Mouse (Mus musculus) MEL (cell line): Measurements from ENCODE around the gene 1700122O11Rik. TPM values are rescaled to one million over a fixed set of nuclear protein-coding genes. Genes with fewer than 3 reads are reported as not detected.

Source experiments
- DNase-seq: peaks from one replicate; pipeline ENCODE4 v3.0.0; 2011; ENCODE audit warnings: low read depth, low spot score
- H3K27ac ChIP-seq: 2 replicates; pipeline ENCODE4 v1.5.1; 2012; ENCODE audit warnings: low read depth, mild to moderate bottlenecking, control low read depth, low read length, moderate library complexity; ENCODE audit not compliant: control insufficient read depth
- H3K27me3 ChIP-seq, 2 experiments: fragments of 150-350 bp in 1 of 2; sonication (generic) in 1 of 2; 2 replicates each; pipeline ENCODE4 v1.6.1; 2012; ENCODE audit warnings: low read length in 2 of 2, mild to moderate bottlenecking in 2 of 2, improper control_type of control experiment in 1 of 2, moderate library complexity in 1 of 2; ENCODE audit not compliant: insufficient read depth in 2 of 2, control insufficient read depth in 1 of 2
- H3K36me3 ChIP-seq, 2 experiments: 2 replicates each; pipeline ENCODE4 v1.6.1; 2012 to 2014; ENCODE audit warnings: low read length in 2 of 2, improper control_type of control experiment in 1 of 2, inconsistent platforms in 1 of 2, mild to moderate bottlenecking in 1 of 2; ENCODE audit not compliant: insufficient read depth in 2 of 2, control insufficient read depth in 1 of 2
- H3K4me1 ChIP-seq, 2 experiments: fragments of 150-350 bp in 1 of 2; sonication (generic) in 1 of 2; 2 replicates each; pipeline ENCODE4 v1.6.1; 2012; ENCODE audit warnings: low read length in 2 of 2, improper control_type of control experiment in 1 of 2, mild to moderate bottlenecking in 1 of 2; ENCODE audit not compliant: insufficient read depth in 2 of 2, control insufficient read depth in 1 of 2
- H3K4me3 ChIP-seq, 2 experiments: fragments of 150-350 bp in 1 of 2; sonication (generic) in 1 of 2; 2 replicates each; pipeline ENCODE4 v1.5.1; 2012; ENCODE audit warnings: low read depth in 2 of 2, low read length in 2 of 2, mild to moderate bottlenecking in 2 of 2, moderate library complexity in 2 of 2, control low read depth in 1 of 2, improper control_type of control experiment in 1 of 2; ENCODE audit not compliant: control insufficient read depth in 1 of 2, insufficient read depth in 1 of 2
- H3K79me2 ChIP-seq: 2 replicates; pipeline ENCODE4 v1.6.1; 2012; ENCODE audit warnings: mild to moderate bottlenecking, low read length, moderate library complexity; ENCODE audit not compliant: control insufficient read depth, poor library complexity, insufficient read depth
- H3K9ac ChIP-seq: 2 replicates; pipeline ENCODE4 v1.6.1; 2012; ENCODE audit warnings: low read depth, mild to moderate bottlenecking, control low read depth, low read length, moderate library complexity; ENCODE audit not compliant: control insufficient read depth, poor library complexity, severe bottlenecking
- H3K9me3 ChIP-seq: fragments of 150-350 bp; sonication (generic); replicated peaks from 2 replicates; pipeline ENCODE4 v1.6.1; 2012; ENCODE audit warnings: mild to moderate bottlenecking, low read length, improper control_type of control experiment, moderate library complexity; ENCODE audit not compliant: insufficient read depth
- CHD2 ChIP-seq: IDR thresholded peaks from 2 replicates; pipeline ENCODE4 v1.6.1; 2011; ENCODE audit warnings: low read length, improper control_type of control experiment
- CTCF ChIP-seq, 3 experiments: IDR thresholded peaks in 2 of 3; conservative IDR thresholded peaks in 1 of 3; 2 replicates each; pipeline ENCODE4 v1.5.1; 2011 to 2012; ENCODE audit warnings: low read length in 3 of 3, low read depth in 2 of 3, mild to moderate bottlenecking in 2 of 3, improper control_type of control experiment in 1 of 3, inconsistent platforms in 1 of 3, mixed read lengths in 1 of 3, moderate library complexity in 1 of 3; ENCODE audit not compliant: control insufficient read depth in 1 of 3, insufficient read depth in 1 of 3, poor library complexity in 1 of 3, severe bottlenecking in 1 of 3
- E2F4 ChIP-seq: IDR thresholded peaks from 2 replicates; pipeline ENCODE4 v1.6.1; 2011; ENCODE audit warnings: low read depth, low read length, improper control_type of control experiment, borderline replicate concordance
- ELF1 ChIP-seq: IDR thresholded peaks from 2 replicates; pipeline ENCODE4 v1.6.1; 2014; ENCODE audit warnings: low read depth, mild to moderate bottlenecking, inconsistent platforms, low read length, improper control_type of control experiment, moderate library complexity
- EP300 ChIP-seq, 2 experiments: IDR thresholded peaks; 2 replicates each; pipeline ENCODE4 v1.6.1; 2011; ENCODE audit warnings: improper control_type of control experiment in 2 of 2, low read length in 2 of 2, low read depth in 1 of 2, mild to moderate bottlenecking in 1 of 2
- ETS1 ChIP-seq: IDR thresholded peaks from 2 replicates; pipeline ENCODE4 v1.6.1; 2012; ENCODE audit warnings: low read depth, mild to moderate bottlenecking, inconsistent platforms, low read length, improper control_type of control experiment, moderate library complexity
- GATA1 ChIP-seq: IDR thresholded peaks from 2 replicates; pipeline ENCODE4 v1.6.1; 2011; ENCODE audit warnings: low read depth, low read length, improper control_type of control experiment
- HCFC1 ChIP-seq: IDR thresholded peaks from 2 replicates; pipeline ENCODE4 v1.6.1; 2012; ENCODE audit warnings: low read depth, mild to moderate bottlenecking, inconsistent platforms, low read length, improper control_type of control experiment, moderate library complexity
- KAT2A ChIP-seq: conservative IDR thresholded peaks from 2 replicates; pipeline ENCODE4 v1.6.1; 2012; ENCODE audit warnings: low read depth, low read length, improper control_type of control experiment, inconsistent platforms
- MAX ChIP-seq: IDR thresholded peaks from 2 replicates; pipeline ENCODE4 v1.6.1; 2011; ENCODE audit warnings: low read length, improper control_type of control experiment
- MXI1 ChIP-seq: IDR thresholded peaks from 2 replicates; pipeline ENCODE4 v1.6.1; 2011; ENCODE audit warnings: mild to moderate bottlenecking, low read depth, low read length, improper control_type of control experiment
- MYC ChIP-seq: IDR thresholded peaks from 2 replicates; pipeline ENCODE4 v1.6.1; 2011; ENCODE audit warnings: low read depth, mild to moderate bottlenecking, low read length, improper control_type of control experiment, moderate library complexity
- NELFE ChIP-seq: IDR thresholded peaks from 2 replicates; pipeline ENCODE4 v1.6.1; 2011; ENCODE audit warnings: low read depth, low read length, improper control_type of control experiment
- NRF1 ChIP-seq: IDR thresholded peaks from 2 replicates; pipeline ENCODE4 v1.6.1; 2014; ENCODE audit warnings: low read depth, mild to moderate bottlenecking, inconsistent platforms, low read length, improper control_type of control experiment, moderate library complexity; ENCODE audit not compliant: poor library complexity, insufficient read depth, severe bottlenecking
- POLR2A ChIP-seq, 2 experiments: IDR thresholded peaks; 2 replicates each; pipeline ENCODE4 v1.6.1; 2011 to 2012; ENCODE audit warnings: low read length in 2 of 2, mild to moderate bottlenecking in 2 of 2, control low read depth in 1 of 2, improper control_type of control experiment in 1 of 2, low read depth in 1 of 2, moderate library complexity in 1 of 2; ENCODE audit not compliant: control insufficient read depth in 1 of 2, insufficient read depth in 1 of 2, poor library complexity in 1 of 2
- POLR2AphosphoS2 ChIP-seq: IDR thresholded peaks from 2 replicates; pipeline ENCODE4 v1.6.1; 2011; ENCODE audit warnings: low read length, improper control_type of control experiment
- RAD21 ChIP-seq: IDR thresholded peaks from 2 replicates; pipeline ENCODE4 v1.6.1; 2011; ENCODE audit warnings: mild to moderate bottlenecking, low read depth, low read length, improper control_type of control experiment
- RCOR1 ChIP-seq: IDR thresholded peaks from 2 replicates; pipeline ENCODE4 v1.6.1; 2012; ENCODE audit warnings: low read depth, mild to moderate bottlenecking, inconsistent platforms, low read length, improper control_type of control experiment
- SMC3 ChIP-seq: IDR thresholded peaks from 2 replicates; pipeline ENCODE4 v1.6.1; 2011; ENCODE audit warnings: low read depth, low read length, improper control_type of control experiment
- TBP ChIP-seq: IDR thresholded peaks from 2 replicates; pipeline ENCODE4 v1.8.0; 2011; ENCODE audit warnings: low read depth, low read length, improper control_type of control experiment
- TCF12 ChIP-seq: IDR thresholded peaks from 2 replicates; pipeline ENCODE4 v1.6.1; 2014; ENCODE audit warnings: low read depth, mild to moderate bottlenecking, inconsistent platforms, low read length, improper control_type of control experiment, moderate library complexity
- UBTF ChIP-seq: IDR thresholded peaks from 2 replicates; pipeline ENCODE4 v1.6.1; 2012; ENCODE audit warnings: low read depth, mild to moderate bottlenecking, inconsistent platforms, low read length, improper control_type of control experiment, moderate library complexity, borderline replicate concordance; ENCODE audit not compliant: insufficient read depth
- USF1 ChIP-seq: IDR thresholded peaks from 2 replicates; pipeline ENCODE4 v1.6.1; 2014; ENCODE audit warnings: low read depth, mild to moderate bottlenecking, inconsistent platforms, low read length, improper control_type of control experiment, moderate library complexity
- ZC3H11A ChIP-seq: IDR thresholded peaks from 2 replicates; pipeline ENCODE4 v1.6.1; 2012; ENCODE audit warnings: low read depth, mild to moderate bottlenecking, inconsistent platforms, low read length, improper control_type of control experiment
- ZMIZ1 ChIP-seq: IDR thresholded peaks from 2 replicates; pipeline ENCODE4 v1.6.1; 2012; ENCODE audit warnings: low read depth, mild to moderate bottlenecking, inconsistent platforms, low read length, improper control_type of control experiment, moderate library complexity
- polyA plus RNA-seq, 2 experiments: library from polyadenylated mRNA; stranded (reverse) in 1 of 2; unstranded in 1 of 2; fragments of >175 nt in 1 of 2; fragments of >200 nt in 1 of 2; gene quantifications; 2 replicates each; pipeline versions ENCODE4 v1.2.1 to v1.2.4; 2012; ENCODE audit warnings: low replicate concordance in 2 of 2, low read depth in 1 of 2; ENCODE audit not compliant: insufficient read length in 2 of 2, insufficient read depth in 1 of 2, missing spikeins in 1 of 2
- total RNA-seq: library from RNA; depleted of rRNA; stranded (reverse); fragments of 300-350 nt; gene quantifications from 2 replicates; pipeline ENCODE4 v1.2.3, GENCODE M21; 2012

1700122O11Rik gene
- total and polyA plus RNA-seq, 3 experiments, result not detected

DNA sequence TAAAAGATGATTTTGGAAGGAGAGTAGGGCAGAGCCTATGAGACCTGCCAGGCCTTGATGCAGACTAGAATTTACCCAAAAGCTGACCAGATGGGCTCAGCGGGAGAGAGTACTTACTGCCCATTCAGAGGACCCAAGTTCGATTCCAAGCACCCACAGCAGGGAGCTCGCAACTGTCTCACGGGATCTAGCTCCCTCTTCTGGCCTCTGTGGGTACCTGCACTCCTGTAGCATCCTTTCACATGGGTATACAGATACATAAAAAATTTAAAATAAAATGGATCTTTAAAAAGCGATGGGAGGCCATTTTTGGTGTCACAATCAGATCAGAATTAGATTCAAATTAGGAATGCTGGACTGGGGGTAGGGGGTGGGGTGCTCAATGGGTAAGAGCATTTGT, 11.1 kb downstream of the 1700122O11Rik start:
- Histone ChIP-seq H3K9ac (no peak overlapping the region), H3K27ac (no peak overlapping the region), H3K4me1 (no peaks in the 10 kb centered on the region), H3K4me3 (no peak overlapping the region)
- DNase-seq, result no peak
- peak; percentile 35; the same call in 1 of the 2 replicates for TF ChIP-seq SMC3
- TF ChIP-seq USF1, result no peak
- no peak for TF ChIP-seq MYC
- no peak for TF ChIP-seq ELF1
- no peak for TF ChIP-seq NRF1
- TF ChIP-seq TCF12, result no peak
- no peak for TF ChIP-seq POLR2A (IDR thresholded peaks at IDR 0.05; ENCODE audit: control insufficient read depth in 1 of 2, insufficient read depth in 1 of 2, low read depth in 1 of 2, low read length in 2 of 2, poor library complexity in 1 of 2)
- peak; percentile 45 for TF ChIP-seq RAD21
- peak; percentile 40 to 53 (median 44) for TF ChIP-seq CTCF (IDR thresholded peaks at IDR 0.05 in 2 of 3, conservative IDR thresholded peaks at IDR 0.05 in 1 of 3; ENCODE audit: control insufficient read depth in 1 of 3, insufficient read depth in 1 of 3, low read depth in 2 of 3, low read length in 3 of 3, poor library complexity in 1 of 3, severe bottlenecking in 1 of 3)
- TF ChIP-seq, all 39 proteins: peak for 3
- Histone ChIP-seq H3K36me3 (no peaks in the 10 kb centered on the region), H3K27me3 (peaks cover 3 to 8% of the 10 kb centered on the region in 2 experiments), H3K9me3 (no peaks in the 10 kb centered on the region), H3K79me2 (no peaks in the 10 kb centered on the region)

DNA sequence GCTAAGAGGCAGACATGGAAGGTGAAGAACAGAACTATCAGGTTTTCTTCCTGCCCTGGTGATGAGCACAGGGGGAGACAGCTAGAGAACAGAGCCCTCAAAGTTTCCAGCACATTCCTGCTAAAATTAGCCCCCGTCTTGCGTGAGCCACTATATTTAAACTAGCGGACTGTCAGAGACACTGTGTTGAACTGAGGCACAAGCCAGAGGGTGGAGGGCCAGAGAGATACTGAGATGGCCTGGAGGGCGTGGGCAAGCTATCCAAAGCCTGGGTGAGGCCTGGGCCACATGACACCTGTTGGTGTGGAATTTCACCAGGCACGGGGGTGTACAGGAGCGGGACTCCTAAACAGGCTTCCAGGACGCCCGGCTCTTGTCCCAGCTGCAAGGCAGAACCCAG, 14.0 kb downstream of the 1700122O11Rik start:
- peaks cover 11 to 19% of the 10 kb centered on the region in 2 experiments for H3K27me3 ChIP-seq
- no peaks in the 10 kb centered on the region for H3K79me2 ChIP-seq
- no peak overlapping the region for H3K4me3 ChIP-seq
- H3K9me3 ChIP-seq, result no peaks in the 10 kb centered on the region
- H3K27ac ChIP-seq, result no peak overlapping the region
- no peak for TF ChIP-seq MXI1
- no peak for TF ChIP-seq RCOR1
- no peak for TF ChIP-seq HCFC1
- no peak for TF ChIP-seq KAT2A
- TF ChIP-seq GATA1, result no peak
- TF ChIP-seq MAX, result no peak
- no peak for TF ChIP-seq CHD2
- no peak for TF ChIP-seq E2F4
- no peak for TF ChIP-seq TBP
- no peak for TF ChIP-seq NELFE
- TF ChIP-seq ZC3H11A, result no peak
- no peak for TF ChIP-seq ETS1
- no peak for TF ChIP-seq ZMIZ1
- no peak for TF ChIP-seq POLR2AphosphoS2
- TF ChIP-seq EP300 (IDR thresholded peaks at IDR 0.05; ENCODE audit: low read depth in 1 of 2, low read length in 2 of 2), result no peak
- TF ChIP-seq UBTF, result no peak
- TF ChIP-seq ELF1, result no peak
- no peak for TF ChIP-seq SMC3
- DNase-seq, result no peak
- H3K9ac ChIP-seq, result no peak overlapping the region
- no peaks in the 10 kb centered on the region for H3K36me3 ChIP-seq
- no peaks in the 10 kb centered on the region for H3K4me1 ChIP-seq
